Mouse (Mus musculus) liver, adult (tissue): ENCODE measurements around the gene Supt20.

ENCODE experiments used
- GATA4 ChIP-seq: IDR thresholded peaks from 2 replicates; pipeline ENCODE4 v1.6.1; 2014; ENCODE audit warnings: mild to moderate bottlenecking, low read length; ENCODE audit not compliant: insufficient replicate concordance

Supt20 gene

DNA sequence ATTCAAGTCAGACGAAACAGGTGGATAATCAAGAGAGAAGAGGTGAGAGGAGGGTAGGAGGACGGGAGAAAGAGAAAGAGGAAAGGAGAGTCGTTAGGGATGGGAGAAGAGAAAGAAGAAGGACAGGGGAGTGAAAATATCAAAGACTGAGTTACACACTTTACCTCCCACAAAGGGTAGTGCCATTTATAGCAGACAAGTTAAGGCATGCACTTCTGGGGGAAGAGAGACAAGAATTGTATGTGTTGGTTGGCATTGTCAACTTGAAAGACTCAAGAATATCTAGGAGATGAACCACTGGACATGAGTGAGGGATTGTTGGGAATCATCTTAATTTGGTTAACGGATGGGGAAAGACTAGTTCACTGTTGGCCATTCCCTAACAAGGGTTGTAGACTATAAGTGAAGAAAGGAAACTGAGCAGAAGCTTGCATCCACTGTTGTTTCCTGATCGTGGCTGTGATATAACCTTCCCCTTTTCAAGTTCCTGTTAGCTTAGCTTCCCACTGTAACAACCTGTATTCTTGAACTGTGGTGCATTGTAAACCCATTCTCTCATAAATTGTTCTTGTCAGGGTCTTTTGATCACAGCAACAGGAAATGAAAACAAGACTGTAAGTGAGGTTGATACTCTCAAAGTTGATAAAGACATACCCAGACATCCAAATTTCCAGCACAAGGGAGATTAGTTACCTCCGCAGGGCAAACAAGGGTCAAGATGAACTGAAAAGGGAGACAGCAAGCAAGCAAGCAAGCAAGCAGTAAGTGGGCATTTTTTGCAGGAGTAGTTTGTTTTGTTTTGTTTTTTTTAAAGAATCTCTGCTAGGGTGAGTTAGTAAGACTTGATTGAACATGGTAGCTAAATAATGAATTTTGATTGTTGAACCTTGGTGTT is 11.1 kb upstream of the Supt20 start:
- TF ChIP-seq GATA4: no peak

DNA sequence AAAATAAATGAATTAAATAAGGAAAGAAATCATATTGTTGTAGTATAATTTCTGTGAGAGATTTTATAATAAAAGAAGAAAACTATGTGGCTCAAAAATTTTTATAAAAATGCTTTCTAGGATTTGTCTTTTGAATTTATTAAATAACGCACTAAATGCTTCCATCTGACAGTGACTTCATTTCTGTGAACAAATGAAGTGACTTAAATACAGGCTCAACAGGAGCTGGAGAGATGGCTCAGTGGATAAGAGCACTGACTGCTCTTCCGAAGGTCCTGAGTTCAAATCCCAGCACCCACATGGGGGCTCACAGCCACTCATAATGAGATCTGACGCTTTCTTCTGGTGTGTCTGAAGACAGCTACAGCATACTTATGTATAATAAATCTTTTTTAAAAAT is 7.4 kb upstream of the Supt20 start:
- TF ChIP-seq GATA4: no peak

DNA sequence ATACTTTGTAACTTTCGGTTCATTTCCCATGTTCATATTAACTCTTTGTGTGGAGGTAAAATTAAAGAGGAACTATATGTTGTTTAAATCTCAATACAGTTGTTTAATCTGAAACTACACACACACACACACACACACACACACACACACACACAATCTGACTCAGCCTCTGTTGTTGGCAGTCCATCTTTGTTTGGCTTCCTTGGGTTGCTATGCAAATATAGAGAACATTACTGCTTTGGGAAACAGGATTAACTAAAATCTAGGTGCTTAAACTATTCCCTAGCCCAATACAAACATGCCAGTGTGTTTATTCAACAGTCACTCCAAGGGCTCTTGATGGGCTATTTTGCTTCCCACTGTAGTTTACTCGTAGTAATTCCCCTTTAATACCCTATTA is 5.4 kb upstream of the Supt20 start:
- no peak for TF ChIP-seq GATA4

DNA sequence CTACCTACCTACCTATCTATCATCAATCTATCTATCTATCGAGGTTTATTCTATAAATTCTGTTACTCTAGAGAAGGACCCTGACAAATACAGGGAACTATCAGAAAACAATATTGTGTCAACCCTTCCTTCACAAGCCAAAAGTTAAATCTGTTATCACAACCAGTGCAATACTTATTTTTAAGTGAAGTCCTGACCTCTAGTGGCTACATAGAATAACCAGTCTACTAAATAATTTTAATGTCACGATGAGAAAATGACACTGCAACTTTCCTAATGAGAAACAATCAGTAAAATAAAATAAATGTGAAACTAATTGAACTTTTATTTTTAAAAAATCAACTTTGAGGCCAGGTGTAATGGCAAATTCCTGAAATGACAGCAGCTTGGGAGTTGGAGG is 3.5 kb upstream of the Supt20 start:
- TF ChIP-seq GATA4: no peak

DNA sequence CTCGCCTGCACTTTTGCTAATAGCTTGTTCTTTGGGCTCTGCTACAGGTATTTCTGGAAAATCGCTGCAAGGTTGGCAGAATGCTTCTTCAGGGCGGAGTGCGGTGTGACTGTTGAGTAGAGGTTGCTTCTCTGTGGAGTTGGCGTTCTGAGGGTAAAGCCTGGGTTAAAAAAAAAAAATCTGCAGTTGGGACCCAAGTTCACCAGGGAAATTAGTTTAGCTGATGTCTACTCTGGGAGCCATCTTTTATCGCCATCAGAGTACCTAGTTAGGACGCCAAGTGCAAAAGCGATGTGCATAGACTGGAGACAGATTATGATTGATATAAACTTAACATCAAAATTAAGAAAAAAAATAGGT is 429 bp downstream of the Supt20 start:
- no peak for TF ChIP-seq GATA4

DNA sequence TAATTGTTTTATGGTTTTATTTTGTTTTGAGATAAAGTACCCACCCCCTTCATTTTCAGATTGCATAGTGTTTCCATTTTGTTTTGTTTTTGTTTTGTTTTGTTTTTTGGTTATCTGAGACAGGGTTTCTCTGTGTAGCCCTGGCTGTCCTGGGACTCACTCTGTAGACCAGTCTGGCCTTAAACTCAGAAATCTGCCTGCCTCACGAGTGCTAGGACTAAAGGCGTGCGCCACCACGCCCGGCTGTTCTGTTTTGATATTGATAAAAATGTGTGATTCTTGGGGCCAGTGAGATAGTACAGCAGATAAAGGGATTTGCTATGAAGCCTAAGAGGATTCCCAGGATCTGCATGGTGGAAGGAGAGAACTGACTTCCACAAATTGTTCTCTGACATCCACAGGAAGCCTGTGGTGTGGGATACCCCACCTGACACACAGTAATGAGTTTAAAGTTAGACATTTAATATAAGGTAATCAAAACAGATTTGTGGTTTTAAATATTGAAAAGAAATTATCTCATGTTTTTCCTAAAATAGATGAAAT is 7.2 kb downstream of the Supt20 start:
- TF ChIP-seq GATA4: no peak

DNA sequence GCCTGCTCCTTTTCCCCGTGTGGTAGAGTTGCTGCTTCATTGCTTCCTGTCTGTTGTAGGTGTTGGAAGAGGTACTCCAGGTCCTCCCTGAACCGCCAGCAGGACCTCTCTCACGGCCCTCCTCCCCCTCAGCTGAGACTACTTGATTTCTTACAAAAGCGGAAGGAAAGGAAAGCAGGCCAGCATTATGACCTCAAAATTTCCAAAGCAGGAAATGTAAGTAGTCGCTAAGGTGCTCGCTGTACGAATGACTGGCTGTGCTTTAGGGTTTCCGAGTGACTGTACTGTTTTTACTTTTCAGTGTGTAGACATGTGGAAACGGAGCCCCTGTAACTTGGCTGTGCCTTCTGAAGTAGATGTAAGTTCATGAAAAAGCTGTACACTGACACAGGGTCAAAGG is 16.4 kb downstream of the Supt20 start:
- TF ChIP-seq GATA4: no peak

DNA sequence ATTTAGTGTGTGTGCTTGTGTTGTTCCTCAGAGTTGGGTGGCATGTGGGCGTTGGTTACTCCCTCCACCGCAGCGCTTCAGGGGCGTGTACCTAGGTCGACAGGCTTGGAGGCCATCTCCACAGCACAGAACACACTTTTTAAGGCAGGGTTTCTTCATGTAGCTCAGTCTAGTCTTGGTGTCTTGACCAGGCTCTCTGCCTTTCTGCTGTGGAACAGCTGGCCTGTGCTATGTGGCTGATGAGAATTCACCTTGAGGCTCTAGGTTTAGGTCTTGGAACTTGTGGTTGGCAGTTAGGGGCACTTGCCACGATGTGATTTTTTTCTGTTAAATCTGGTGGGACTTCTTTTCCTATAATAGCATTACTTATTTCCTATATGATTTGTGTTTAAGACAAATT is 21.6 kb downstream of the Supt20 start, which contains the start of gene Gm21958:
Gene Gm21958, minus strand, starts transcription at position 101 of the 400 bp plus-strand sequence.
- TF ChIP-seq GATA4: no peak

DNA sequence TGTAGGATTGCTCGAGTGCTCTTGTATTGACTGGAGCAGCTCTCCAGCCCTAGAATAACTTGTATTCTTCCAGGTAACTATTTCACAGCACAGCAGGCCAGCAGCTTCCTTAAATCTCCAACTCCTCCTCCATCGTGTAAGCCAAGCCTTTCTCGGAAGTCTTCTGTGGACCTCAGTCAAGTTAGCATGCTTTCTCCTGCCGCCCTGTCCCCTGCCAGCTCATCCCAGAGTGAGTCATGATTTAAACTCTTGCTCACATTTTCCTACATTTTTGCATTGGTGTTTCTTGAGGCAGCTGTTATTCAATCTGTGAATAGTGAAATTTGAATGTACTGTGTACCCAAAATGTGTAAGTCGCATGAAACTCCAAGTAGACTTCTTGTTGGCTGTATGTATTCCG is 22.9 kb downstream of the Supt20 start:
- no peak for TF ChIP-seq GATA4

DNA sequence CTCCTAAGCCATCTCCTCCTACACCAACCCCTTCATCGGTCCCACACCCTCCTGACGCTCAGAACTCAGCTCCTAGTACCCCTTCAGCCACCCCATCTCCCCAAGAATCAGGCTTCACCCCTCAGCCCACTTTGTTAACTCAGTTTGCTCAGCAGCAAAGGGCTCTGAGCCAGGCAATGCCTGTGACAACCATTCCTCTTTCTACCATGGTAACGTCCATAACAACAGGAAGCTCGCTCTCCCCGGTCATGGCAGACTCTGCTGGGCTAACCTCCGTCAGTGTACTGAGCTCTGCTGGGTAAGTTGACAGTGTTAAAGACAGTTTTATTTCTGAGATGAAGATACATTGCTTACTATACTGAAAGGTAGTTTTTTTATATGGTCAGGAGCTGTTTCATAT is 24.7 kb downstream of the Supt20 start:
- TF ChIP-seq GATA4: no peak

DNA sequence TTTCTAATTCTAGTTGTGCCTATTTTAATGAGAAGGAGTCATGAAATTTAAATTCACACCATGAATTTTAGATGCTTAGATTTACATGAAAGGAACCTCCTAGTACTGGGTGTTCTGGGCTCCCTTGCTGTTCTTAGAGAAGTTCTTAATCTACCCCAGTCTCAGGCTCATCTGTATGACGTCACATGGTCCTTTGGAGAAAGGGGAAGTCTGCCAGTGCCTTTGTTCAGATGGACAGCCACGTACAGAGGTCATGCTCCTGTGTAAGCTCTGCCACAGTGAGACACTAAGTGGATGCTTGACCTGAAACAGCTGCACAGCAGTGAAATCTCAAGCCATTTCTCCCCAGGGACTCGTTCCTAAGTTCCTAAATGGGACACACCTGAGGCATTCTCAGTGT is 26.3 kb downstream of the Supt20 start:
- no peak for TF ChIP-seq GATA4

DNA sequence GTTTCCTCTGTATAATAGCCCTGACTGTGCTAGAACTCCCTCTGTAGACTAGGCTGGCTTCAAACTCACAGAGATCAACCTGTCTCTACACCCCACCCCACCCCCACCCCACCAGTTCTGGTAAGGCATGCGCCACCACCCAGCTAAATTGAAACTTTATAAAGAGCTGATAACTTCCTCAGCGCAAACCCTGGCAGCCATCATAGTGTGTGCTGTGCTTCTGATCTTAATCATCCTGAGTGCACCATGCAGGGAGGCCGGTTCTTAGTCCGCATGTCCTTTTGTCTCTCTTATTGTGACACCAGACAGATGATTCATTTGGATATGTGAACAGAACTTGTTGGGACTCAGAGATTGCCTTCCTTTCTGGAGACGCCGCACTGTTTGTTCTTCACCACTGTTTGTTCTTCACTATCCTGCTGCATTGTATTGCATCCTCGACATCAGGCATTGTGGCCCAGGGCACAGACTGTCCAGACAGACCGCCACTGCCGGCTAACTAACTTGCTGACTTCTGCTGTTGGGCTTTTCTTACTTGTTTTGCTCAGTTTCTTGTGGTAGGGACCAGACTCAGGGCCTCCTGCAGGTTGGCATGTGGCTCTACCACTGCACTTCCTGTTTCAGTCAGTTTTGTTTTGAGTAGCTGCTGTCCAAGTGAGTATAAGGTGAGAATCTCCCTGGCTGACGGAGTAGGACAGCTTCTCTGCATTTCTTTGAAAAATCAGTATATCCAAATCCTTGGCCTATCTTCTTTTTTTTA is 31.3 kb downstream of the Supt20 start:
- no peak for TF ChIP-seq GATA4

DNA sequence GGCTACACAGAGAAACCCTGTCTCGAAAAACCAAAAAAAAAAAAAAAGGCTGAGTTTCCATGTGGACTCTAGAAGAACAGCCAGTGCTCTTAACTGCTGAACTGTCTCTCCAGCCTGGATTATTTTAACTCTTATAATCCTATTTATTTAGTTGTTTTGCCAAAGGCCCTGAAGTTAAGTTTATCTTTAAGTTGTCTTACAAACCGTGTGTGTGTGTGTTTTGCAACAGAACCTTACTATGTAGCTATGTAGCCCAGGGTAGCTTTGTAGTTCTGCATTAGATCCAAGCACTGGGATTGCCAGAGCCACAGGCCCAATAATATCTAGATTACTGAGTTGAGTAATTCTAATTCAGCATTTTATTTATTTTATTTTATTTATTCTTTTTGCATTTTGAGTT is 32.7 kb downstream of the Supt20 start:
- TF ChIP-seq GATA4: no peak

DNA sequence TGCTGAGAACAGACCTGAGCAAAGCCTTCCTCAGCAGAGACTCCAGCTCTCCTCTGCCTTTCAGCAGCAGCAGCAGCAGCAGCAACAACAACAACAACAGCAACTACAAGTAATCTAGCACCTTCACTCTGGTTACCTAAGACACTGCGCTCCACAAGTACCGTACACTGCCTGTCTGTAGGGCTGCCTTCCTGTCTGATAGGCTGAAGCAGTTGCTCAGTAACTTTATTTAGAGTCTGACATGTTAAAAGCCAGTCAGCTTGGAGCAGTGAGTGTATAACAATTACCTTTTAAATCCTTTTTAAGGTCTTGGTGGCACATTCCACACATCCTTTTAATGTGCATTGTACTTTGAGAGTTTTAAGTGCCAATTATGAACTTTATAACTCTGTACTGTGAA is 35.0 kb downstream of the Supt20 start:
- TF ChIP-seq GATA4: no peak

DNA sequence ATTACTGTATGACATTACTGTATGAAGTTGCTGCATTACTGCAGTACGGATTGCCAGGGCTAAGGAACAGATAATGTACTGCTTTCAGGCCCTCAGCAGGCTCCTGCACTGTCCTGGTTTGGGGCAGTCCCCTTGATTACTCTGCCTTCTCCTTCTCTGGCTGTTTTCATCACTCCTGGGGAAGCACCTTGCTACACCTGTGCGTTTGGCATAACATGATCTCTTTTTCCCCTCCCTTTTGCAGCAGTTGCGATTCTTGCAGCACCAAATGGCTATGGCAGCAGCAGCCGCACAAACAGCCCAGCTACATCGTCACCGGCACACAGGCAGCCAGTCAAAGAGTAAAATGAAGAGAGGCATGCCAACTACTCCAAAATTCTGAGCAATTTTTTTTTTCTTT is 35.5 kb downstream of the Supt20 start:
- no peak for TF ChIP-seq GATA4

DNA sequence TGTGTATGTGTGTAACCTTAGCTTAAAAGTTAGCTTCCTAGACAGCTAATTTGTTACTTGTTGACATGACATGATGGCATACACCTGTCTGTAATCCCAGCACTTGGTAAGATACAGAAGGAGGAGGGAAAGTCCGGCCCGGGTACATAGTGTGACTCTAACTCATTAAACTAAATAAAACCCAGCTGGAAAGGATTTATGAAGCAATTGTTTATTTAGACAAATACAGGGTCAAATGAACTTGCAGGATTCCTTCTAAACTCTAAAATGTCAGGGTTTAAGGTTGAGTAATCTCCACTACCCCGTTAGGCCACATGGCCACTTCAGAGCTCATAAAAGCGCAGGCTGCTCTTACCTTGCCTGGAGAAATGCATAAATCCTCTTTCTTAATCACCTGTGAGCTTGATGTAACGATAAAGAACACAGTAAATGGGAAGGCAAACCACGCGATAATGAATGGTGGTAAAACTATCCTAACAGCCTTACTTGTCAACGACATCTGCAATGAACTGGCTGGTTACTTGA is 39.1 kb downstream of the Supt20 start:
- TF ChIP-seq GATA4: no peak

DNA sequence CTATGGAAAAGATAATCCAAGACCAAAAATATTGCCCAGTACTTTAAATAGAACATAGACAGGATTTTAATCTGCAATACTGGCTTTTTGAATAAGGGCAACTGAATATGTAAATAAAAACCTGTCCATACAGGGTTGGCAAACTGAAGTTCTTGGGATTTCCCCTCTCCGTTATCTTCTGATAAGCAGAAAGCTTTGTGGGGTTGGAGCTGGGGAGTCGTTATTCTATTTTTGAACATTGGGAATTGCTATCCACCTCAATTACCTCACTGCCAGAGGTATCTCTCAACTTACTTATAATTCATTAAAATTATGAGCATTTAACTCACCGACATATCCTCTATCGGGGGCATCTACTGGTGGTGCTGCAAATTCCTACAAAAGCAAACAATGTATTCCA is 39.8 kb downstream of the Supt20 start:
- no peak for TF ChIP-seq GATA4
